Mouse (Mus musculus): ENCODE results near the gene 4930432M17Rik. TPM values are rescaled to one million over a fixed set of nuclear protein-coding genes. Genes with fewer than 3 reads are reported as not detected.

The 4930432M17Rik gene
- total RNA-seq (2021), result not detected
- long read RNA-seq, experiment 1, result 0 reads
- long read RNA-seq, experiment 2, result 0 reads

DNA sequence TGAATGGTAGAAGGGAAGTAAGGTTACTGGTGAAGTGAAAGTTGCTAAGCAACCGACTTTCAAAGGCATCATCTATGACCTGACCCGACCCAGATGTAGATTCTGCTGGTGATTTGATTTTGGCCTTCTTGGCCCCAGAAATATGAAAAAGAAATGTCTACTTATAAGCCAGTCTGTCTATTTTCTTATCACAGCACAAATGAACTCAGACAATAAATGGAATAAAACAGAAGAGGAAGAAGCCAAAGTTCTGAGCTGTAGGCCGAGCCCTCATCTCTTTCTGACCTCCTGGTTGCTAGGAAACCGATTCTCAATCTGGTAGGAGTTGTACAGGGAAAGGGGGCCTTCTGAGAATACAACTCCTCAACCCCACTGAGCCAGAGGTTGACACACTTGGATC lies at the start of gene 4930432M17Rik:
TSS of gene 4930432M17Rik (plus strand) at position 301 of the 400 bp plus-strand sequence.
- DNase-seq, result no peak
- intact Hi-C loops (cut with DNase I), result no loop called here

DNA sequence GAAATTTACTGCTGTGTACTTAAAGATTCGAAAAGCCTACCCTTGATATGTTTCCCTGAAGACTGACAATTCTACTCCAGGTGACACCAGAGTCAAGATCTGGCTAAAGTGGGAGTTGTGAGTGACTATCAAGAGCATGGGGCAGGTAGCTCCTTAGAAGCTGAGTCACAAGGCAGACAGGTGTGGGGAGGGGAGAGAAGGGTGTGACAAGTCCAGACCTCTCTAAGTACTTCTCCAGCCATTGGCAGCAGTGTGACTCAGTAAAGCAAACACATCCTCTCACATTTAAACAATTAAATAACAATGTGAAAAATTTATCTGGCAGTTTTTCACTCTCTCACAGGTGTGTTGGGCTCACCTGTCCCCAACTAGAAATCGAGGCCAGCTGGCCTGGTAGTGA lies 44.9 kb upstream of the 4930432M17Rik start:
- no peak for DNase-seq
- intact Hi-C loops (cut with DNase I), result no loop called here

DNA sequence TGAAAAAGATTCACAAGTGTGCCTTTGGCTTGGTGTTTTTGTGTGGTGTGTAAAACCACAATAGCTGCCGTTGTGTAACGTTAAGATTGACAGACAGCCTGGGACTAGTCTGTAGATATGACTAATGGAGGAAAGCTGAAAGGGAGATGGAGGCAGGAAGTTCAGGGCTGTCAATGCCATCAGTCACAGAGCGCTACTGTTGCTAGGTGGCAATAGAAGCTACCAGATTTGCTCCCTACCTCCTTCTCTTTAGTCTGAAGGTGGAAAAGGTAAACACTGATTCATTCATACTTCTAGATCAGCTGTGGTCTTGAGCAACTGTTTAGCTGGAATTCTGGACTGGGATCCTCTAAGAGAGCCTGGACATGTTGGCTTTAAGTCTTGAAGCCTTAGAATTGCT lies 44.3 kb upstream of the 4930432M17Rik start:
- intact Hi-C loops (cut with DNase I), result no loop called here
- DNase-seq, result no peak

DNA sequence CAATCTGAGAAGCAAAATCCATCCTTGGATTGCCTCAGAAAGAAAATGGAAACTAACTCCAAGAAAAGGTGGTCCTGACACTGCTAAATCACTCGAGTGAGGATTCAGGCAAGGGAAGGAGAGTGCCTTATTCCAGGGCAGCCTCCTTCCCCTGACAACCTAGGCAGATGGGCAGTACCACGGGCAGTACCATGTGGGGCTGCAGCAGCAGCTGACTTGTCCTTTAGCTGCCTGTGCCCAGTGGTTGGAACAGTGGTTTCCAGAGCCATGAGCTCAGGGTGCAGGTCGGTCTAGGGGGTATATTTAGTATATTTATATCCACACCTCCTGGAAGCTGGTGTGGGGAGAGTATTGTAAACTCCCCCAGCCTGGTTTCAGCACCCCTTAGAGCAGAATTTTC lies 42.3 kb upstream of the 4930432M17Rik start:
- intact Hi-C loops (cut with DNase I), result no loop called here
- DNase-seq, result no peak

DNA sequence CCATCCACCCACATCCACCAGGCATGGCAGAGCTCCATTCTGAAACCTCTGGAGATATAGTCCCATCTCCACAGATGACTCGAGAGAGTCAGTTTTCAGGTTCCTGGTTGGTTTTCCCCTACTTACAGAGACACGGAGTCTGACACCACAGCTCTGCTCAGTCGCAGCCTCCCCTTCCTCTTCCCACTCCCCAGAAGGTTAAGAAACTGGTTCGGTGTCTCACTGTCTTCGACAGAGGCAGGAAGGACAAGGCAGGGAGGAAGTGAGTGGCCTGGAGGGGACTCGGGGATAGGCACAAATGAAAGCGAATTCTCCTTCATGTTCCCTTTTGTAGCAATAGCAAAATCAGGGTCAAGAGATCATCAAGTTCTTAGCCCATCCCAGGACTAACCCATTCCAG lies 39.9 kb upstream of the 4930432M17Rik start:
- no peak for DNase-seq
- intact Hi-C loops (cut with DNase I), result no loop called here

DNA sequence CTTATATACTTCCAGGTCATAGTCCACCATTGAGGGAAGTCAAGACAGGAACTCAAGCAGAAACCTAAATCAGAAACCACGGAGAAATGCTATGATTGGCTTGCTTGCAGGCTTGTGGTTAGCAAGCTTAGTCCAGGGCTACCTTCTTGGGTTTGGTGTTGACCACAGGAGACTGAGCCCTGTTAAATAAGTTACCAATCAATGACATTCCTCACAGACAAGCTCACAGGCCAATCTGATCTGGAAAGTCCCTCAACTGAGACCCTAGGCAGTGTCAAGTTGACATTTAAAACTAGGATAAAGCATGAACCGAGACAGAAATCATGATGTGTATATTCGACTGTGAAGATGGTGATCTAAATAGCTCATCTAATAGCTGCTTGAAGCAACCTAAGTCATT lies 35.6 kb upstream of the 4930432M17Rik start:
- intact Hi-C loops (cut with DNase I), result no loop called here
- no peak for DNase-seq

DNA sequence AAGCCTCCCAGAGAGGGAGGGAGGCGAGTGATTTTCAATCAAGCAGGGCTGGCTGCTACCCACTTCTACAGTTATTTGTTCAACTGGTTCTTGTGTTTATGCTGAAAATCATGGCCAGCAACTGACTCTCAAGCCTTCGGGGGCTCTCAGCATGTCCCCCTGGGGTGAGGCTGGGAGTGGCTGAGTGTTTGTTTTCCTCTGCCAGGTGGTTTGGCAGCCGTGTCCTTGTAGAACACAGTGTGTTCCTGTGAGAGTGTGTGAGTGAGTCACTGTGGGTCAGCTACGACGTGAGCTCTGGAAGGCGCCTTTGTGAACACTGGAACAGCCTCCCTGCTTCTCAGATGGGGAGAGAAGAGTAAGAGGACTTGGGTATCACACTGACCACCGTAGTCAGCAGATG lies 35.1 kb upstream of the 4930432M17Rik start:
- intact Hi-C loops (cut with DNase I), result no loop called here
- peak; percentile 67 to 79 for DNase-seq

DNA sequence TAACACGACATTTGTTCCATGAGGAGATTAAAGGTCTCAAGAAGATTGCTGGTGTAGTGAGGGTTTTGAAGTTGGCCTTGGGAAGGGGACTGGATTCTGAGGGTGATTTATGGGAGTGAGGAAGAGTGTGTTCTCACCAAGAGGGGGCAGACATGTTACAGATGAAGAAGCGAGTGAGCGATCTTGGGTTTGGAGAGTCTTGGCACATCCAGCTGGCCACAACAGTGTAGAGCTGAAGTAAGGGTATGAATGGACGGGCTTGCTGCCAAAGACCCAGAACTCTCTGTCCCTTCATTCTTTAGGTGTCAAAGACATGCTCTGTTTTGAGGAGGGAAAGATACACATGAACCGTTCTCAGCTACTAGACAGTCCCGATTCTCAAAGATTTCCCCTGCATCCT lies 34.2 kb upstream of the 4930432M17Rik start:
- DNase-seq, result peak in 1 of 2 experiments; percentile 56
- intact Hi-C loops (cut with DNase I), result no loop called here

DNA sequence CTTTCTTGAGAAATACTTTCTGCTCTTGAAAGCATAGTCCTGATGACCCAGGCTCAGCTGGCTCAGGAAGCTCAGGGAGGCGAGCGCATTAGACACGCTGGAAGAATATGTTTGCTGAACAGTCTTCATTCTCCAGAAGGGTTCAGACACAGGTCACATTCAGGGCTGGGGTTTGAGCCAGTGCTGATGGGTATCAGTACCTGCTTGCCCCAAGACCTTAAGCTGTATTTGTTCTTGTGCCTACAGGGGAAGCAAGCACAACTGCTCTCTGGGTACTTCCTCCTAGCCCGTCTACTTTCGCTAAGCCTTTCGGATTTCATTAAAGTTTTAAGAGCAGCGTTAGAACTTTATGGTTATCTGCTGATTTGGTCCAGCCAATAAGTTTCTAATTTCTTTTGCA lies 33.8 kb upstream of the 4930432M17Rik start:
- no peak for DNase-seq
- intact Hi-C loops (cut with DNase I), result no loop called here

DNA sequence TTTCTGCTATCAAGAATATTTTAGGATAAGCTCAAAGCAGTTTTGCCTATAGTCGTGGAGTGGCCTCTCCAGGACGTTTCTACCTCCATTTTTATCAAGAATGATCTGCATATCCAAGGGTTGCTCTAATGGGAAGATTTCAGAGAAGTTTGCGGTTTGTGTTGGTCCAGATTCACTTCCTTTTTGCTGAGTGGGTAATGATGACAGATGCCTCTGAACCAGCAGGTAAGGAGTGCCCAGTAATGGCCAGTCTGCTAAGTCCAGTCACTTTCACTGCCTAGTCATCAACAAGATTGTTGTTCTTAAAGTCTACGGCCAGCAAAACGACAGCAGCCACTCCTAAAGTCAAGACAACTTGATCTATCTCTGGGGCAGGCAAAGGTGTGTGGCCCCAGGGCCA lies 32.8 kb upstream of the 4930432M17Rik start:
- intact Hi-C loops (cut with DNase I), result no loop called here
- DNase-seq, result no peak

DNA sequence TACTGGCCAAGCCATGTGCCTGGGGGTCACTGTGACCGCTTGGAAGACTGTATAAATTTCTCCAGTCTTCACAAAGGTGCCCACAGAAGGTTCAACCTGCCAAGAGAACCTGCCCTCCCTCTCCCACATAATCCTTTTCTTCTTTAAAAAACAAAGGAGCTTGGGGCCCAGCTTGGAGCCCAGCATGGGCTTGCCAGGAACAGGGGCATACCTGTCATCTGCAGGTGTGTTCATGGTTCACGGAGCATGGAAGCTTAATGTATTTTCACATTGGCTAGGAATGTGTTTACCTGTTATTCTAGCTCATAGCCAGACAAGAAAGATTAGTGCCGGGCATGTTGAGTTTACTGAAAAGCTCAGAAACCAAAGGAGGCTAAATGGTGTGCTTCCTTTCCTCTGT lies 32.3 kb upstream of the 4930432M17Rik start:
- no peak for DNase-seq
- intact Hi-C loops (cut with DNase I), result no loop called here

DNA sequence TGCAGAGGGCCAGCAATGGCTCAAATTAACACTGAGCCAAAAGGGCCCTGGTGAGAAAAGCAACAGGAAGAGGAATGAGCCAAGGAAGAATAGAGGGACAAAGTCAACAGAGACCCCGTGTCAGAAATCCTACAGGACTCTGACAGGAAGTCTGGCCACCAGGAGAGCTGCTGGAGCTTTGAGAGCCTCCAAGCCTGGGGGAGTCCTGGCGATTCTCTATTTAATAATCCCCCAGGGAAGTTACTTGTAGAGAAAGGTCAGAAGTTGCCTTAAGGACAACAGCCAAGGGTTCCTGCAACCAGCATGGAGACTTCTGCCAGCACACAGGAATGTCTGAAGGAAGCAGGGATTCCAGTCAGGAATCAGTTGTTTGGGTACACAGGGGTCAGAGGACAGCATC lies 30.0 kb upstream of the 4930432M17Rik start:
- DNase-seq, result no peak
- intact Hi-C loops (cut with DNase I), result no loop called here

DNA sequence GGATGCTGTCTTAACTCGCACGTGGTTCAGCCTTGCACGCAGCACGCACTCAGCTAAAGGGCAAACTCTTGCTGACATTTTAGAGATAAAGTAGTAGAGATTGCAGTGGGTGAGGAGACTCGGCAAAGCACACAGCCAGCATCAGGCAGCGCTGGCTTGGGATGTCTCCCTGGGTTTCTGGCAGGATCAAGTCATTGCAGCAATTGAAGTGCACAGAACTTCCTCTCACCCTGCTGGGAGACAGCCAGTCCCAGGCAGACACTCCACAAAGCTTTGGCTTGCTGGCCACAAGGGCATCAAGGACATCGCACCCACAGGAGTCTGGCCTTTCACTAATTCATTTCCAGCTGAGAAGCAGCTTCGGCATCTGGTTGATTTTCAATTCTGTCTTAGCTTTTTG lies 27.3 kb upstream of the 4930432M17Rik start:
- DNase-seq, result peak; percentile 33 to 35
- intact Hi-C loops (cut with DNase I), result no loop called here

DNA sequence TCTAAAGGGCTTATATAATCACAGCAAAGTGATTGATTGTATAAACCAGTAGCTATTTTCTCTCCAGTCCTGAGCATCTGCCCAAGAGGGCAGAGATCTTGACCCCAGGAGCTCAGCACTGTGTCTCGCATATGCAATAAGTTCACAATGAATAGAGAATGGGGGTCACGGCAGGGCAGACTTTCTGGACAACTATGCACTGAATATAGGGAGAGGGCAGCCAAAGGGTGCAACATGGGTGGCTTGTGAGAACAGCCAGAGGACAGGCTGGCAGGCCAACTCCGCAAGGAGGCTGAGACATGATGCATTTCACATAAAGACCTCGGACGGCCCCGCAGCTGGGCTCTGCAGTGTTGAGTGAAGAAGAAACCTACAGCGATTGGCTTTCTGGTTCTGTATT lies 25.1 kb upstream of the 4930432M17Rik start:
- intact Hi-C loops (cut with DNase I), result no loop called here
- DNase-seq, result no peak

DNA sequence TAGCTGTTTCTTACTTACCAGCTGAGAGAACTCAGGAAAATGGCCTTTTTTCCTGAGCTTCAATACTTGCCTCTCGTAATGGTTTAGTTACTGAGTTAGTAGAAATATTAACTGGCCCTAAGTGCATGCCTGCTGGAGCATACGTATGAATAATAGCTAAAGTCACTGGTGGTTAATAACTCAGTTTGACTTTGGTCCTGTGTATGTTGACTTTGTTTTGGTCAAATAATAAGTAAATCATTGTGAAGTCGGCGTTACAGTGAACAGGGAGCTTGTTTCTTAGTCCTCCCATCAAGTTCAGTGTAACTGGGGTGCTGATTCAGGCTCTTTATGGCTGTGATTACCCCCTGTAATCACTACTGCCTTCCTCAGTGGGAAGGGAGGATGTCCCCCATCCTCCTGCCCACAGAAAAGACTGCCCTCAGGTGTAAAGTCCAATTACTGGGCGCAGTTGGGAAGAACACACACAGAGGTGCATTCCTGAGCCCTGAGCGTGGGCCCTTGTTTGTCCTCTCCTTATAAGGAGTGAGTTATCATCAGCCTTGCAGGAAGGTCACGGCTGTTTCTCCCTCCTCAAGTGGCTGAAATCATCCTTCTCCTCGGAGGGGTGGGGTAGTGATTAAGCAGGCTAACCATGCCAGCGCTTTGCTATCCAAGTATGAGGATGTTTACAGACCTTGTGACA lies 24.1 kb upstream of the 4930432M17Rik start:
- peak in 1 of 2 experiments; percentile 12 for DNase-seq
- intact Hi-C loops (cut with DNase I), result no loop called here

DNA sequence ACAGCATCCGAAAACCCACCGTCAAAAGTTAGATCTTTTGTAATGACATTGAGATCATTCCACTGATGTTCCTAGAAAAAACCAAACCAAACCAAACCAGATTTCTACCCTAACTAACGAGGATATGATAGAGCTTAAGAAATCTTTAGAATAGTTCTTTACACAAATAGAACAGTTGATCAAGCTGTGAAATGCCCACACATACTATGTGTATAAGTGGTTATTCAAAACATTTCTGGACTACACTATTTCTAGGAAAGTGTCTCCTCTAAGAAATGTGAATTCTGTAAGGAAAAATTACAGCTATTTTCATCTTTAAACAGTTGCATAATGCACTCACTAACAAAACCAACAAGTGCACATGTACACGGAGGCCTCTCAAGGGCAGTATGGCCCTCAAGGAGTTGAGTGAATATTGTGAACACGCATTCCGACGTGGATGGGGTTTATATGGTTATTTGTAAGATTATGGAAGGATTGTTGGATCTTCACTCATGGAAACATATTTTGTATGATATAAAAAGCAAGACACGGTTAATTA lies 22.3 kb upstream of the 4930432M17Rik start:
- intact Hi-C loops (cut with DNase I), result no loop called here
- no peak for DNase-seq

DNA sequence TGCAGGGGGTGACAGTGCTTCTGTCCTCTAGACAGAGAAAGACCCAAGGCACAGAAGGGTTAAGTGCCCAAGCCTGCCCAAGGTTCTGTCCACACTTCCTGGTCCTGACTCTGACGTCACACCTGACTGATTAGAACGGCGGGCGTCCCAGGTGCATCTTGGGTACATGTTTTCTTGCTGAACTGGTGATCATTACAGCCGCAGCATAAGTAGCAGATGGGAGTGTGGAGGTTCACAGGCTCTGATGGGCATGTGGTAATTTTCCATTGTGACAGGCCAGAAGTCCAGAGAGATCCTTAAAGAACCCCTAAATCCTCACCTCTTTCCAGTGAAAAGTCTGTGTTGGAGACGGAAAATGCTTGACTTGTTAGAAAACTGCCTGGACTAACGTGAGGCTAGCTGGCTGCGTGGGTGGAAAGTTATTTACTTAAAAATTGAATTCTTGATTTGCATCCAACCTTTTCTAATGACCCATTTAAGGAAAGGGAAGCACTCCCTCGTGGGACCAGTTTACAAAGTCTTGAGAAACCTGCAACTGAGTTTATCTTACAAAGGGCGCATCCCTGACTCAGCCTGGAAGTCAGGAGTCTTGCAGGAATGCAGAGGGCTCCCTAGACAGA lies 20.4 kb upstream of the 4930432M17Rik start:
- peak in 1 of 2 experiments; percentile 18 for DNase-seq
- intact Hi-C loops (cut with DNase I), result no loop called here

DNA sequence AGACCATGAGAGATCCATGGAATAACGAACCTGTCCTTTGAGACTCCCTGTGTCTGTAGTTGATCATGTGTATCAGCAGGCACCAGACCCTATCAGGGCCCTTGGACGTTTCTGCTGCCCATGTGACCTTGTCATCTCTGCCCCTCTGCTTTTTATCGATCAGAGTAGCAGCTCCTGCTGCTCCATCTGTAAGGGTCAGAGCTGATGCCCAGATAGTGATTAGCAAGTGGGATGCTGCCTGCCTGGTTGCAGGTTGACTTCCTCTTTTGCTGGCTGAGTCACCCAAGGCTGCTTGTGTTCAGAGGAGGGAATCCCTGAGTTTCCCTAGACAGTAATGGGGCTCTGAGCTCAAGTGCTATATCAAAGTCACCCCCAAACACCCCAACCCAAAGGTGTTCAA lies 18.9 kb upstream of the 4930432M17Rik start:
- DNase-seq, result no peak
- intact Hi-C loops (cut with DNase I), result no loop called here

DNA sequence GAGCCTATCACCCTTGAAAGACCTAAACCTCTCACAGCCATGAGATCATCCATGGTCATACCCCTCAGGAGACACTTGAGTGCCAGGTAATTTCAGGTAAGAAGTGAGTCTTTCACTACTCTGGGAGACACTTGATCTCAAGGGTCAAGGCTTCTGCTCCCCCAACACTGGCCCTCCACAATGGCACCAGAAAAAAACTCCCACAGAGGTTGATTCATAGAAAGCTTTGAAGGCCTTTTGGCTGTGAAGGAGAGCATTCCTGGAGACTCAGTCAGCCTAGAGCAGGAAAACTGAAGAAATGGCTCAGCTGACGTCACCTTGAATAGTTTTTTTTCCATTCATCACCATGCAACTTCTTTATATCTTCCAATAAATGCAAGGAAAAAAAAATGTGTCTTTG lies 18.4 kb upstream of the 4930432M17Rik start:
- intact Hi-C loops (cut with DNase I), result no loop called here
- DNase-seq, result no peak

DNA sequence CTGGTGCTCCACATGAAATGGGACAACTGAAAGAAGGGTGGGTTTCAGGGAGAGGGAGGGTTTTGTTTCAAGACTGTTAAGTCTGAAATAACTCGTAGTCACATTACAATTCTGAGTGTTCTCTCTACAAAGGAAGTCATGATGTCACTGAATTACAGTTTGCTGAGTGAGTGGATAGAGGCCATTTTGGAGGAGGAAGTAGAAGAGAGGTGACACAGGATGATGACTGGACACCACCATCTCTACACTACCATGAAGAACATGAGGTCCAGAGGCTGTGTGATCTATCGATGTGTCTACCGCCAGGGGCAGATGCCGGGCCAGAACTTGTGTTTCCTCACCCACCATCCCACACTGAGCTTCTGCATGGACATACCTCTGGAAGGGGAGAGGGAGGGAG lies 13.6 kb upstream of the 4930432M17Rik start:
- intact Hi-C loops (cut with DNase I), result no loop called here
- no peak for DNase-seq

DNA sequence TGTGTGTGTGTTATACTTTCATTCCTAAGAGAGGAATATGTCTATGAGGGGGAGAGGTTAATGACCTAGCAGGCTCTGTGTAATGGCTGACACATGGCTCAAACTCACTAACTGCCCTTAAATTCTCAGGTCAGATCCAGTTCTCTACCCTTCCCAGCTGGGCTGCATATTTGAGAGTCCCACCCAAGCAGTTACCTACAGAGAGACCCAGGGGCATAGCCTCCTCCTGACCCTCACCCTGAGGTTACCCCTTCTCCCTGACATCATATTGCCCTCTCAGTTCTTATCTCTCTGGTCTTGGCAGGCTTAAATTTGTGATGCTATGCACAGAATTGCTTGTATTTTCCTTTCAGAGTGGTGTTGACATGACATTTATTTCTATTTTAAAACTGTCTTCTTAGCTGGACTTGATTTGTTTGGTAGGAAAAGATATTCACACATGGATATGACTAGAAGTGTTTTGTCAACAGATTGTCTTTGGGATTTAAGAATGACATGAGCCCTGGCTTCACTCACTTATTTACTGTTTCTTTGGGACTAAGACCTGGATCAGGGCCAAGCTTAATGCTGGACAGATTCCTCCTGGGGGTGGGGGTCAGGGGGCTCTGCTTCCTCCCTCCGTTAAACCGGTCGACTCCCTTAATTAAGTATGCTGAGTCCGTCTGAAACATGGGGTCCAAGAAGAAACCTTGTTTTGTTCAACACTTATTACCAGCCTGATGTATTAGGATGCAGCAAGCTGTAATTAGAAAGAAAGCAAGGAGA lies 7.7 kb upstream of the 4930432M17Rik start:
- intact Hi-C loops (cut with DNase I), result no loop called here
- DNase-seq, result no peak
